28 mouse cellular contexts compared by ENCODE assay signal in genomic region chr6:135232443-135233182, GRCm38 (mm10). TPM values are rescaled to one million over a fixed set of nuclear protein-coding genes. Genes with fewer than 3 reads are reported as not detected.
DNase-seq lines count a peak whose midpoint lies in the region; TF ChIP-seq lines count a peak whose summit lies in the region.
"Had no signal": no experiment of that assay in that cellular context is flagged by ENCODE, and none has a peak within 500 bp of the region (broad histone marks: within the 10 kb centered on the region; RNA-seq: fewer than 3 reads in every experiment).

No protein-coding gene starts in this region.

- peaks cover 8% of the 10 kb centered on the region for H3K4me1 ChIP-seq in cortical plate, adult 2 months (ENCODE audit: control insufficient read depth, insufficient read depth, low read length)
- peaks cover 22% of the 10 kb centered on the region for H3K4me1 ChIP-seq in olfactory bulb, adult 2 months (ENCODE audit: control insufficient read depth, insufficient read depth, low read length)
- peaks cover 20% of the 10 kb centered on the region for H3K4me1 ChIP-seq in midbrain, embryonic 10.5 days
- H3K4me1 ChIP-seq: limb, embryonic 12.5 days had no signal

- WGBS in olfactory bulb, adult 2 months: 39% methylated on average over 12 of the region's 12 CpGs
- 68% methylated on average over 12 of the region's 12 CpGs for WGBS in midbrain, embryonic 10.5 days

- TF ChIP-seq POLR2A in cortical plate, adult 2 months (IDR thresholded peaks at IDR 0.05; ENCODE audit: extremely low read depth, insufficient read depth, low read length): no peak
- TF ChIP-seq POLR2A in olfactory bulb, adult 2 months (IDR thresholded peaks at IDR 0.05; ENCODE audit: insufficient read depth, low read depth, low read length): no peak

- peak overlapping the region; percentile 64 for H3K27ac ChIP-seq in left cerebral cortex, adult 2 months
- peak overlapping the region; percentile 47 for H3K27ac ChIP-seq in cortical plate, adult 2 months (ENCODE audit: insufficient read depth, low read length)
- peak overlapping the region; percentile 64 for H3K27ac ChIP-seq in olfactory bulb, adult 2 months (ENCODE audit: insufficient read depth, low read depth, low read length)
- no peak overlapping the region for H3K27ac ChIP-seq in midbrain, embryonic 10.5 days (replicated peaks)
- H3K27ac ChIP-seq: embryonic facial prominence, embryonic 12.5 days; forebrain, embryonic 12.5 days; heart, embryonic 15.5 days; hindbrain, embryonic 10.5 days; kidney, postnatal 0 days; limb, embryonic 12.5 days; macrophage; midbrain, embryonic 12.5 days; stomach, postnatal 0 days had no signal

- intact Hi-C loops in left cerebral cortex, adult 2 months (cut with DNase I): loop anchor here (1.0 to 5.0 kb wide), 4 partner anchors 9 to 140 kb away; no protein-coding TSS in a partner anchor
- intact Hi-C loops in left cerebral cortex, postnatal 4 days (cut with DNase I): loop anchor here (10.0 kb wide), 1 partner anchor 78 kb away; no protein-coding TSS in a partner anchor

- H3K36me3 ChIP-seq in midbrain, embryonic 10.5 days: peaks cover 32% of the 10 kb centered on the region
- H3K36me3 ChIP-seq: heart, embryonic 15.5 days had no signal

- H3K4me3 ChIP-seq in left cerebral cortex, adult 2 months: no peak overlapping the region
- H3K4me3 ChIP-seq in cortical plate, adult 2 months (ENCODE audit: insufficient read depth, low read length): no peak overlapping the region
- no peak overlapping the region for H3K4me3 ChIP-seq in olfactory bulb, adult 2 months (ENCODE audit: insufficient read depth, low read depth, low read length)
- no peak overlapping the region for H3K4me3 ChIP-seq in midbrain, embryonic 10.5 days
- H3K4me3 ChIP-seq: embryonic facial prominence, embryonic 12.5 days; forebrain, embryonic 12.5 days; heart, embryonic 15.5 days; hindbrain, embryonic 10.5 days; limb, embryonic 12.5 days; midbrain, embryonic 12.5 days had no signal

- no peak for TF ChIP-seq CTCF in left cerebral cortex, adult 2 months (IDR thresholded peaks at IDR 0.05)
- TF ChIP-seq CTCF in cortical plate, adult 2 months (IDR thresholded peaks at IDR 0.05; ENCODE audit: extremely low read depth, insufficient read depth, low read length): no peak
- TF ChIP-seq CTCF in olfactory bulb, adult 2 months (IDR thresholded peaks at IDR 0.05; ENCODE audit: insufficient read depth, low read depth, low read length): no peak

- DNase-seq in frontal cortex, adult 2 months (ENCODE audit: extremely low spot score in 1 of 2, low spot score in 1 of 2): peak; percentile 55 to 73
- no peak for DNase-seq in frontal cortex, postnatal 14 days (ENCODE audit: low spot score in 2 of 2)
- peak in 1 of 2 experiments; percentile 40 for DNase-seq in left cerebral cortex, adult 2 months (ENCODE audit: extremely low spot score in 1 of 2, low spot score in 2 of 2)
- no peak for DNase-seq in left cerebral cortex, postnatal 4 days
- no peak for DNase-seq in midbrain, embryonic 10.5 days (ENCODE audit: low spot score)
- no peak for DNase-seq in heart, postnatal 4 days
- DNase-seq: adrenal gland, postnatal 36 days; cerebellum, adult 11 months; cerebellum, adult 9-11 months; kidney, adult 18-20 months; layer of hippocampus, postnatal 36 days; liver, postnatal 0 days had no signal

- no peaks in the 10 kb centered on the region for H3K9me3 ChIP-seq in midbrain, embryonic 10.5 days (replicated peaks)
- H3K9me3 ChIP-seq: embryonic facial prominence, embryonic 12.5 days; forebrain, embryonic 12.5 days; heart, embryonic 15.5 days; hindbrain, embryonic 10.5 days; limb, embryonic 12.5 days; midbrain, embryonic 12.5 days had no signal

- H3K27me3 ChIP-seq in midbrain, embryonic 10.5 days (ENCODE audit: low read depth, poor library complexity, severe bottlenecking): no peaks in the 10 kb centered on the region
- H3K27me3 ChIP-seq: embryonic facial prominence, embryonic 12.5 days; forebrain, embryonic 12.5 days; heart, embryonic 15.5 days; midbrain, embryonic 12.5 days; Patski had no signal

RNA-seq across cellular contexts. Expression of gene Gsg1, which starts 21.5 kb away (rescaled TPM):
- 0.19 and 0.32 TPM in 2 replicates for polyA plus RNA-seq in frontal cortex, adult 2 months (2012; rRNA removed)
- not detected for total RNA-seq in left cerebral cortex, adult 2 months (2021)
- total RNA-seq in left cerebral cortex, postnatal 4 days (2021): not detected
- polyA plus RNA-seq in cortical plate, adult 2 months (2012; rRNA removed): 0.15 and 0.55 TPM in 2 replicates
- polyA plus RNA-seq in olfactory bulb, adult 2 months (2012; ENCODE audit: insufficient read depth, insufficient read length, low replicate concordance, missing spikeins): not detected in 2 replicates
- 0.09 and 0.47 TPM in 2 replicates for polyA plus RNA-seq in midbrain, embryonic 10.5 days (2016; fragmentation: Nextera tagmentation; extraction: Ambion mirVana)
- under 1 TPM; 0.81 to 0.88 TPM for total RNA-seq in heart, postnatal 4 days (2021)
- total RNA-seq: adrenal gland, adult 18-20 months; adrenal gland, postnatal 36 days; gastrocnemius, adult 8-10 months; neutrophil, adult 5-6 weeks had no signal
- polyA plus RNA-seq: inflammation-experienced regulatory T-cells, adult 6 months had no signal

RNA-seq across cellular contexts. Expression of gene Hebp1, which starts 34.8 kb away (rescaled TPM):
- polyA plus RNA-seq in frontal cortex, adult 2 months (2012; rRNA removed): 34.4 and 38.2 TPM in 2 replicates
- total RNA-seq in left cerebral cortex, adult 2 months (2021): 10 to 100 TPM; 45.3 to 46.9 TPM
- total RNA-seq in left cerebral cortex, postnatal 4 days (2021): 10 to 100 TPM; 14.6 to 19.7 TPM
- polyA plus RNA-seq in cortical plate, adult 2 months (2012; rRNA removed): 40.2 and 48.6 TPM in 2 replicates
- not detected in 2 replicates for polyA plus RNA-seq in olfactory bulb, adult 2 months (2012; ENCODE audit: insufficient read depth, insufficient read length, low replicate concordance, missing spikeins)
- polyA plus RNA-seq in midbrain, embryonic 10.5 days (2016; fragmentation: Nextera tagmentation; extraction: Ambion mirVana): 4.8 and 5.2 TPM in 2 replicates
- total RNA-seq in heart, postnatal 4 days (2021): 10 to 100 TPM; 45.0 to 59.6 TPM

RNA-seq across cellular contexts. Expression of gene Fam234b, which starts 34.8 kb away (rescaled TPM):
- 157 and 162 TPM in 2 replicates for polyA plus RNA-seq in frontal cortex, adult 2 months (2012; rRNA removed)
- 100 to 1,000 TPM; 167 to 178 TPM for total RNA-seq in left cerebral cortex, adult 2 months (2021)
- total RNA-seq in left cerebral cortex, postnatal 4 days (2021): 10 to 100 TPM; 86.1 to 92.1 TPM
- 158 and 167 TPM in 2 replicates for polyA plus RNA-seq in cortical plate, adult 2 months (2012; rRNA removed)
- 357 TPM in 1 of 2 replicates, not detected in the other for polyA plus RNA-seq in olfactory bulb, adult 2 months (2012; ENCODE audit: insufficient read depth, insufficient read length, low replicate concordance, missing spikeins)
- 21.7 and 29.5 TPM in 2 replicates for polyA plus RNA-seq in midbrain, embryonic 10.5 days (2016; fragmentation: Nextera tagmentation; extraction: Ambion mirVana)
- total RNA-seq in heart, postnatal 4 days (2021): 1 to 10 TPM; 7.2 to 8.0 TPM

Comparison
In these comparisons a context has a peak if more than half of its experiments do, and no peak if none do; other contexts are left out.
1. DNase-seq: peak in frontal cortex, adult 2 months (2 of 2); none in frontal cortex, postnatal 14 days (0 of 2), left cerebral cortex, postnatal 4 days (single experiment), midbrain, embryonic 10.5 days (single experiment) and heart, postnatal 4 days (single experiment).